Mouse (Mus musculus): Measurements from ENCODE around the gene Glyat.

The Glyat gene

GRCm38 (mm10) chr19:12684638-12685037 lies 51.5 kb downstream of the Glyat start:
- DNase-seq (ENCODE audit: low spot score in 2 of 2) = no peak

- no peak for DNase-seq (ENCODE audit: low spot score in 2 of 2)
These were observed 52.1 kb downstream of the Glyat start for GRCm38 (mm10) chr19:12685231-12685630.

GRCm38 (mm10) chr19:12695590-12695989 lies 62.5 kb downstream of the Glyat start, which contains the start of gene Keg1:
Gene Keg1 (plus strand): TSS chr19:12695786.
- DNase-seq (ENCODE audit: low spot score in 2 of 2) = no peak

GRCm38 (mm10) chr19:12696221-12696620 lies 63.1 kb downstream of the Glyat start:
- DNase-seq (ENCODE audit: low spot score in 2 of 2) = no peak

All from frontal cortex, postnatal 36 days (tissue).